Mouse (Mus musculus): Measurements from ENCODE around the gene Herc1.
"Not testable (repeated sequence)": the region's sequence is repeated elsewhere in the genome, so short reads cannot be mapped to it uniquely, and the experiment has no call there.

The Herc1 gene

GRCm38 (mm10) chr9:66349144-66349859 lies 948 bp upstream of the Herc1 start:
- no peak for DNase-seq

- peak in 1 of 2 experiments; percentile 16 for DNase-seq
These were observed 659 bp downstream of the Herc1 start for GRCm38 (mm10) chr9:66350788-66351430.

GRCm38 (mm10) chr9:66352704-66353103 lies 2.5 kb downstream of the Herc1 start:
- DNase-seq = no peak

GRCm38 (mm10) chr9:66359135-66359534 lies 8.9 kb downstream of the Herc1 start:
- DNase-seq = no peak

- DNase-seq = peak; percentile 21 to 26
These were observed 10.0 kb downstream of the Herc1 start for GRCm38 (mm10) chr9:66360143-66360690.

- DNase-seq = no peak
These were observed 18.7 kb downstream of the Herc1 start for GRCm38 (mm10) chr9:66368890-66369433.

GRCm38 (mm10) chr9:66370334-66370733 lies 20.1 kb downstream of the Herc1 start:
- DNase-seq = no peak

GRCm38 (mm10) chr9:66370847-66371246 lies 20.6 kb downstream of the Herc1 start:
- no peak for DNase-seq

GRCm38 (mm10) chr9:66373432-66373831 lies 23.2 kb downstream of the Herc1 start:
- DNase-seq = no peak

GRCm38 (mm10) chr9:66374495-66375478 lies 24.5 kb downstream of the Herc1 start:
- DNase-seq = no peak

- no peak for DNase-seq
These were observed 33.2 kb downstream of the Herc1 start for GRCm38 (mm10) chr9:66383417-66383816.

- DNase-seq = not testable (repeated sequence)
These were observed 40.1 kb downstream of the Herc1 start for GRCm38 (mm10) chr9:66390338-66390737.

GRCm38 (mm10) chr9:66393304-66393703 lies 43.1 kb downstream of the Herc1 start:
- DNase-seq = no peak

GRCm38 (mm10) chr9:66423492-66423891 lies 73.2 kb downstream of the Herc1 start:
- no peak for DNase-seq

GRCm38 (mm10) chr9:66440007-66440406 lies 89.8 kb downstream of the Herc1 start:
- DNase-seq = peak; percentile 48 to 52

- DNase-seq = peak in 1 of 2 experiments; percentile 19
These were observed 98.0 kb downstream of the Herc1 start for GRCm38 (mm10) chr9:66448253-66448652.

GRCm38 (mm10) chr9:66465087-66465486 lies 114.8 kb downstream of the Herc1 start:
- peak; percentile 14 to 53 for DNase-seq

- DNase-seq = no peak
These were observed 127.5 kb downstream of the Herc1 start for GRCm38 (mm10) chr9:66477785-66478184.

- DNase-seq = no peak
These were observed 133.2 kb downstream of the Herc1 start for GRCm38 (mm10) chr9:66483429-66483828.

- no peak for DNase-seq
These were observed 138.5 kb downstream of the Herc1 start for GRCm38 (mm10) chr9:66488786-66489185.

- DNase-seq = no peak
These were observed 142.1 kb downstream of the Herc1 start for GRCm38 (mm10) chr9:66492361-66492760.

GRCm38 (mm10) chr9:66493992-66494391 lies 143.7 kb downstream of the Herc1 start:
- DNase-seq = no peak

GRCm38 (mm10) chr9:66501248-66501647 lies 151.0 kb downstream of the Herc1 start:
- no peak for DNase-seq
